Mouse (Mus musculus) bone marrow macrophage, adult 2 months (primary cell): Measurements from ENCODE around the gene Hist1h2ad. TPM values are rescaled to one million over a fixed set of nuclear protein-coding genes. Genes with fewer than 3 reads are reported as not detected.

Source experiments
- H3K27ac ChIP-seq: 2 replicates; pipeline ENCODE4 v1.5.1; 2012; ENCODE audit warnings: low read depth, low read length; ENCODE audit not compliant: insufficient read depth
- H3K4me1 ChIP-seq: 2 replicates; pipeline ENCODE4 v1.6.1; 2012; ENCODE audit warnings: low read length; ENCODE audit not compliant: control insufficient read depth, insufficient read depth
- H3K4me3 ChIP-seq: 2 replicates; pipeline ENCODE4 v1.5.1; 2012; ENCODE audit warnings: mild to moderate bottlenecking, low read length, moderate library complexity; ENCODE audit not compliant: insufficient read depth
- CTCF ChIP-seq: IDR thresholded peaks from 2 replicates; pipeline ENCODE4 v1.5.1; 2012; ENCODE audit warnings: low read depth, mild to moderate bottlenecking, low read length, moderate library complexity
- POLR2A ChIP-seq: IDR thresholded peaks from 2 replicates; pipeline ENCODE4 v1.6.1; 2012; ENCODE audit warnings: mild to moderate bottlenecking, low read depth, low read length, borderline replicate concordance
- polyA plus RNA-seq: library from polyadenylated mRNA; stranded (reverse); fragments of >200 nt; gene quantifications from 2 replicates; pipeline ENCODE4 v1.2.4, GENCODE M21; 2012; ENCODE audit not compliant: missing spikeins, insufficient read depth, insufficient read length

Gene Hist1h2ad
- not detected in 2 replicates for polyA plus RNA-seq

- Histone ChIP-seq H3K27ac (peak within 1 kb of the TSS; percentile 83), H3K4me3 (peak within 1 kb of the TSS; percentile 53), H3K4me1 (peaks cover 15% of the 10 kb centered on the region)
These were observed at the start of gene Hist1h2ad, which contains the start of gene Hist1h2bf for GRCm38 (mm10) chr13:23573898-23574524. Gene Hist1h2ad, plus strand, starts transcription at chr13:23574381. Gene Hist1h2bf, minus strand, starts transcription at chr13:23574196.

GRCm38 (mm10) chr13:23524654-23525053 is 49.5 kb upstream of the Hist1h2ad start:
- Histone ChIP-seq H3K27ac (no peak overlapping the region), H3K4me1 (peaks cover 14% of the 10 kb centered on the region), H3K4me3 (no peak overlapping the region)
- TF ChIP-seq CTCF, result peak; percentile 85
- no peak for TF ChIP-seq POLR2A

- TF ChIP-seq POLR2A, result no peak
- no peak for TF ChIP-seq CTCF
- no peak overlapping the region for H3K27ac ChIP-seq
- peaks cover 10% of the 10 kb centered on the region for H3K4me1 ChIP-seq
- H3K4me3 ChIP-seq, result peak overlapping the region; percentile 44
These were observed 48.3 kb upstream of the Hist1h2ad start for GRCm38 (mm10) chr13:23525901-23526300.

- no peak for TF ChIP-seq POLR2A
- no peak for TF ChIP-seq CTCF
- peak overlapping the region; percentile 69 for H3K4me3 ChIP-seq
- peaks cover 10% of the 10 kb centered on the region for H3K4me1 ChIP-seq
- peak overlapping the region; percentile 32; the same call in 1 of the 2 replicates for H3K27ac ChIP-seq
These were observed 47.9 kb upstream of the Hist1h2ad start for GRCm38 (mm10) chr13:23526312-23526711.

GRCm38 (mm10) chr13:23529005-23529404 is 45.2 kb upstream of the Hist1h2ad start:
- peaks cover 16% of the 10 kb centered on the region for H3K4me1 ChIP-seq
- TF ChIP-seq CTCF (no peak), POLR2A (no peak)
- no peak overlapping the region for H3K4me3 ChIP-seq
- no peak overlapping the region for H3K27ac ChIP-seq

- no peak for TF ChIP-seq CTCF
- no peak for TF ChIP-seq POLR2A
- Histone ChIP-seq H3K4me3 (peak overlapping the region; percentile 71), H3K27ac (no peak overlapping the region), H3K4me1 (peaks cover 15% of the 10 kb centered on the region)
These were observed 44.6 kb upstream of the Hist1h2ad start for GRCm38 (mm10) chr13:23529480-23530165.

GRCm38 (mm10) chr13:23530181-23530900 is 43.8 kb upstream of the Hist1h2ad start:
- Histone ChIP-seq H3K4me1 (peaks cover 15% of the 10 kb centered on the region), H3K27ac (peak overlapping the region; percentile 95), H3K4me3 (peak overlapping the region; percentile 71)
- TF ChIP-seq POLR2A (no peak), CTCF (no peak)

- Histone ChIP-seq H3K4me1 (peaks cover 15% of the 10 kb centered on the region), H3K4me3 (peak within 1 kb of the TSS; percentile 71), H3K27ac (peak within 1 kb of the TSS; percentile 95)
- TF ChIP-seq POLR2A (peak; percentile 96), CTCF (no peak)
These were observed 43.0 kb upstream of the Hist1h2ad start, which contains the start of gene Hist1h4h for GRCm38 (mm10) chr13:23530901-23531875. Gene Hist1h4h, plus strand, starts transcription at chr13:23531050.

GRCm38 (mm10) chr13:23532262-23533075 is 41.7 kb upstream of the Hist1h2ad start:
- Histone ChIP-seq H3K4me3 (peak overlapping the region; percentile 54), H3K4me1 (peaks cover 19% of the 10 kb centered on the region), H3K27ac (peak overlapping the region; percentile 75)
- TF ChIP-seq POLR2A, result no peak
- TF ChIP-seq CTCF, result no peak

- Histone ChIP-seq H3K4me3 (peak within 1 kb of the TSS; percentile 63), H3K4me1 (peaks cover 28% of the 10 kb centered on the region), H3K27ac (peak within 1 kb of the TSS; percentile 84)
These were observed 40.4 kb upstream of the Hist1h2ad start, which contains the start of gene Hist1h2af for GRCm38 (mm10) chr13:23533560-23534367. Gene Hist1h2af, plus strand, starts transcription at chr13:23533906.
